Mouse (Mus musculus): ENCODE data around the gene Klk9.

- TF ChIP-seq POLR2A (IDR thresholded peaks at IDR 0.05; ENCODE audit: insufficient read depth, low read depth, low read length): no peak
- no peak for TF ChIP-seq CTCF (IDR thresholded peaks at IDR 0.05; ENCODE audit: insufficient read depth, low read depth, low read length)
Measured at GRCm38 (mm10) chr7:43747788-43748187, 43.9 kb upstream of the Klk9 start.

Data from olfactory bulb, adult 2 months (tissue).